Mouse (Mus musculus): ENCODE measurements around the gene Bend5. TPM values are rescaled to one million over a fixed set of nuclear protein-coding genes. Genes with fewer than 3 reads are reported as not detected.

The Bend5 gene
- total and polyA plus RNA-seq, 2 experiments from 2014 or later, result 7.9 to 13.8 TPM

DNA sequence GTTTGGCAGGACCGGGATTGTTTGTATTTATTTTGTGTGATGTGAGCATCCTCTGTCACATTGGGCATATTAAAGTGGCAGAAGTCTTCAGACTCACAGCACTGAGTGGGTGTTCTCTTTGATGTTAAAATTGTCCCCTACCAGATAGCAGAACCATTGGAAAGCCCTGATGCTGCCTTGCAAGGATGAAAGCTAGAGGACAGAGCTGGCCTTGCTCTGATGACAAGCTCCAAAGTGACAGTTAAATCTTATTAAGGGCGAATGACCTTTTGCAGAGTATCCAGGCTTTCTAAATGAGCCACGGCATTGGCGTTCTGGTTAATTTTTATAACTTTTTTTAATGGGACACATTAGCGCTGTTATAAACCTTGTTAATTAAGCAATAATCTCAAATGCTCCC lies 42.8 kb downstream of the Bend5 start:
- DNase-seq (ENCODE audit: low spot score), result no peak
- TF ChIP-seq EP300 (IDR thresholded peaks at IDR 0.05; ENCODE audit: low read depth), result no peak
- TF ChIP-seq CTCF (IDR thresholded peaks at IDR 0.05; ENCODE audit: low read depth), result no peak
- Histone ChIP-seq H3K9ac (replicated peaks; ENCODE audit: low read depth, low read length) (no peak overlapping the region), H3K4me2 (ENCODE audit: low read depth, low read length) (no peak overlapping the region), H3K27me3 (ENCODE audit: control insufficient read depth, insufficient read depth, low read length) (no peaks in the 10 kb centered on the region), H3K4me3 (ENCODE audit: low read depth, low read length) (no peak overlapping the region), H3K9me3 (replicated peaks; ENCODE audit: control insufficient read depth, low read length) (no peaks in the 10 kb centered on the region), H3K4me1 (ENCODE audit: control insufficient read depth, insufficient read depth) (no peaks in the 10 kb centered on the region), H3K27ac (ENCODE audit: low read depth) (no peak overlapping the region), H3K36me3 (replicated peaks; ENCODE audit: control insufficient read depth, insufficient read depth, low read length) (peaks cover 36% of the 10 kb centered on the region)
- ATAC-seq (ENCODE audit: insufficient read depth, low read depth), result no peak
- 69% methylated on average over 5 of the region's 5 CpGs for WGBS

DNA sequence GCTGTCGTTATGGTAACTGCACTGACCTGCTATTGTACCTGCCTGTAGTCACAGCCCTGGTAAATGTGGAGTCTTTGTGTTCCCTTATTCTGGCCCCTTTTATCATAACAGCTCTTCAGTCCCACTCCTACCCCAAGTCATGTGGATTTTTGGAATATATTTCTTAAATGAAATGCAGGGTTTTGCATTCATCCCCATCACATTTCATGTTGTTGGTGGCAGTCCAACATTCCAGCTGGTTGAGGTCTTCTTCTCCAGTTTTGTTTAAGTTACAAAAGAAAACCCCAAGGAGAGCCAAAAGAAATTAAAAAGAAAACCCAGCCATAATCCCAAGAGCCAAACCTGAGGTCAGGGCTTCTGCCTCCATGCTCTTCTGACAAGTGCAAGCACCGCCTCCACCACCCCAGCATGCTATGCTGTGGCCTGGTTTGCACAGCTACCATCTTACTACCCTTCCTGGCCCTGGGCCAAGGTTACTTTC lies 52.5 kb downstream of the Bend5 start:
- Histone ChIP-seq H3K4me1 (ENCODE audit: control insufficient read depth, insufficient read depth) (no peaks in the 10 kb centered on the region), H3K4me2 (ENCODE audit: low read depth, low read length) (no peak overlapping the region), H3K36me3 (replicated peaks; ENCODE audit: control insufficient read depth, insufficient read depth, low read length) (no peaks in the 10 kb centered on the region), H3K27ac (ENCODE audit: low read depth) (no peak overlapping the region), H3K9me3 (replicated peaks; ENCODE audit: control insufficient read depth, low read length) (no peaks in the 10 kb centered on the region), H3K27me3 (ENCODE audit: control insufficient read depth, insufficient read depth, low read length) (no peaks in the 10 kb centered on the region), H3K9ac (replicated peaks; ENCODE audit: low read depth, low read length) (no peak overlapping the region), H3K4me3 (ENCODE audit: low read depth, low read length) (no peak overlapping the region)
- DNase-seq (ENCODE audit: low spot score) (no peak), ATAC-seq (ENCODE audit: insufficient read depth, low read depth) (no peak)
- WGBS, result 58% methylated on average over 2 of the region's 2 CpGs
- no peak for TF ChIP-seq EP300 (IDR thresholded peaks at IDR 0.05; ENCODE audit: low read depth)
- no peak for TF ChIP-seq CTCF (IDR thresholded peaks at IDR 0.05; ENCODE audit: low read depth)

DNA sequence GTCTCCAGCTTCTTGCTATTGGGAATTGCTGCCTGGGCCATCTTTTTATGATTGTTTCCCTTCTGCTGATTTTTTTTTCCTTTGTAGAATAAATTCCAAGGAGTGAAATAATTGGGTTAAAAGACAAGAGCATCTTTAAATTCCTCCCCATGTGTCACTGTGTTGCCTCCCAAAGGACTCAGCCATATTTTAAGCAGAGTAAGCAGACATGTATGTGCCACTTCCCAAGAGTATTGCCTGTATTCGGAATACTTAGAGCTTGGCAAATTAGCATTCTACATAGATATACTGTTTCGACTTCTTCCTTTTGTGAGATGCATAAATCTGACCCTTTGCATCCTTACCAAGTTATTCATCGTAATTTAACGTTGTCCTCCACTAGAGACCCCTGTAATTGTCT lies 53.0 kb downstream of the Bend5 start:
- H3K27ac ChIP-seq (ENCODE audit: low read depth), result no peak overlapping the region
- ATAC-seq (ENCODE audit: insufficient read depth, low read depth) (no peak), DNase-seq (ENCODE audit: low spot score) (no peak)
- H3K27me3 ChIP-seq (ENCODE audit: control insufficient read depth, insufficient read depth, low read length), result no peaks in the 10 kb centered on the region
- TF ChIP-seq CTCF (IDR thresholded peaks at IDR 0.05; ENCODE audit: low read depth), result no peak
- TF ChIP-seq EP300 (IDR thresholded peaks at IDR 0.05; ENCODE audit: low read depth), result no peak
- H3K36me3 ChIP-seq (replicated peaks; ENCODE audit: control insufficient read depth, insufficient read depth, low read length), result no peaks in the 10 kb centered on the region
- 80% methylated on average over 4 of the region's 4 CpGs for WGBS
- no peak overlapping the region for H3K9ac ChIP-seq (replicated peaks; ENCODE audit: low read depth, low read length)
- H3K9me3 ChIP-seq (replicated peaks; ENCODE audit: control insufficient read depth, low read length), result no peaks in the 10 kb centered on the region
- no peak overlapping the region for H3K4me2 ChIP-seq (ENCODE audit: low read depth, low read length)
- no peaks in the 10 kb centered on the region for H3K4me1 ChIP-seq (ENCODE audit: control insufficient read depth, insufficient read depth)
- H3K4me3 ChIP-seq (ENCODE audit: low read depth, low read length), result no peak overlapping the region

DNA sequence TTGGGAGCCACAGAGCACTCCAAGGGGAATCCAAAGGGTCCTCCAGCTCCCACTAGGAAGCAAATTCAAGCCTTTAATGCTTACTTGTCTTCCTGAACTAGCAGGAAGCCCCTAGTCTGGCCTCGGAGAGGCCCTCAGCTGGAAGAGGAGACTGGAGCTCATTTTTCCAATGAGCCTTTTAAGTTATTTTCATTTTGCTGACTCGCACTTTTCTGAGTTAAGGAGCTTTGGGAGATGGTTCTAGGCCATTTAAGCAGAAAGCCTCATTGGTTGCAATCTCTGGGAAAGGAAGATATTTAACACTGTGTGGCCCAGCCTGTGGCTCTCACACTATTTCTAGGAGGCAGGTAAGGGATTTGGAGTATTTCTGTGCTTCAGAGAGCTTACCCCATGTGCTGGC lies 55.0 kb downstream of the Bend5 start:
- WGBS, result 71% methylated on average over 2 of the region's 2 CpGs
- H3K4me2 ChIP-seq (ENCODE audit: low read depth, low read length), result no peak overlapping the region

DNA sequence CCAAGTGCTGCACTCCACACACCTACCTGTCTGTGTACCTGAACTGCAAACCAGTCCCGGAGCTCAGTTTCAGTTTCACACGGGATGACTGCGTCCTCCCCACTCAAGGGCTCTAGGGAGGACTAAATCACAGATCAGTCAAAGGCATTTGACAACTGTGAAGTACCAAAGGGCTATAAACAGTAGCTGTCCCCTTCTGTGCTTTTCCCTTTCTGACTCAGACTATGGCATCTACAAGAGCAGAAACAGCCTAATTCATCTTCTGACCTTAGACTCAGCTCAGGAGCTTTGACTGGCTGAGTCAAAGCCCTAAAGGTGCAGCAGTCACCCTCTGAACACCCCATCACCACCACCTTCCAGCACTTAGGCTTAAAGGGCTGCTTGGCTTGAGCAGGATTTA lies 56.9 kb downstream of the Bend5 start:
- DNase-seq (ENCODE audit: low spot score), result no peak

More for the DNA sequence above, 55.0 kb downstream of the Bend5 start:
- no peak for ATAC-seq (ENCODE audit: insufficient read depth, low read depth)
- Histone ChIP-seq H3K9me3 (replicated peaks; ENCODE audit: control insufficient read depth, low read length) (no peaks in the 10 kb centered on the region), H3K4me3 (ENCODE audit: low read depth, low read length) (no peak overlapping the region), H3K27me3 (ENCODE audit: control insufficient read depth, insufficient read depth, low read length) (no peaks in the 10 kb centered on the region), H3K4me1 (ENCODE audit: control insufficient read depth, insufficient read depth) (no peaks in the 10 kb centered on the region), H3K9ac (replicated peaks; ENCODE audit: low read depth, low read length) (no peak overlapping the region), H3K27ac (ENCODE audit: low read depth) (no peak overlapping the region), H3K36me3 (replicated peaks; ENCODE audit: control insufficient read depth, insufficient read depth, low read length) (no peaks in the 10 kb centered on the region)
- TF ChIP-seq EP300 (IDR thresholded peaks at IDR 0.05; ENCODE audit: low read depth), result no peak
- no peak for TF ChIP-seq CTCF (IDR thresholded peaks at IDR 0.05; ENCODE audit: low read depth)
- no peak for DNase-seq (ENCODE audit: low spot score)

DNA sequence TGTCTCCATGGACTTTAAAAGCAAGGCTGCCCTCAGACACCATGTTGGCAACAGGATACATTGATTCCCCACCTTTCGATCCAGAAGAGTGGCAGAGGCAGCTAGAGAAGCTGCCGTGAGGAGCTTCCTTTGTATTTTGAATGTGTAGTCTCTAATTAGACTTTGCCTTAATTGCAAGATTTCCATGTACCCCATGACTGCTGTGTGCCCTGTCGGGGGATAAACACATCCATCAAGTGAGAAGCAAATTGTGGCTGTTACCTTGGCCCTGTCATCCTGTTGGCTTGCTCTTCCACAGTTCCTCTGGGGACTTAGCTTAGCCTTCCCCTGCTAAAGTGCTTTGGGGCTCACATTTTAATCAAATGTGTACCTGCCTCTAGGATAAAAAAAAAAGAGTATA lies 57.7 kb downstream of the Bend5 start:
- no peak overlapping the region for H3K4me3 ChIP-seq (ENCODE audit: low read depth, low read length)
- ATAC-seq (ENCODE audit: insufficient read depth, low read depth), result no peak
- H3K9ac ChIP-seq (replicated peaks; ENCODE audit: low read depth, low read length), result no peak overlapping the region
- no peaks in the 10 kb centered on the region for H3K36me3 ChIP-seq (replicated peaks; ENCODE audit: control insufficient read depth, insufficient read depth, low read length)
- no peaks in the 10 kb centered on the region for H3K9me3 ChIP-seq (replicated peaks; ENCODE audit: control insufficient read depth, low read length)
- 81% methylated on average over 3 of the region's 3 CpGs for WGBS
- no peaks in the 10 kb centered on the region for H3K27me3 ChIP-seq (ENCODE audit: control insufficient read depth, insufficient read depth, low read length)
- H3K27ac ChIP-seq (ENCODE audit: low read depth), result no peak overlapping the region
- DNase-seq (ENCODE audit: low spot score), result no peak
- no peak for TF ChIP-seq CTCF (IDR thresholded peaks at IDR 0.05; ENCODE audit: low read depth)
- no peak for TF ChIP-seq EP300 (IDR thresholded peaks at IDR 0.05; ENCODE audit: low read depth)
- H3K4me1 ChIP-seq (ENCODE audit: control insufficient read depth, insufficient read depth), result no peaks in the 10 kb centered on the region
- no peak overlapping the region for H3K4me2 ChIP-seq (ENCODE audit: low read depth, low read length)

More for the DNA sequence above, 56.9 kb downstream of the Bend5 start:
- H3K27me3 ChIP-seq (ENCODE audit: control insufficient read depth, insufficient read depth, low read length), result no peaks in the 10 kb centered on the region
- H3K9me3 ChIP-seq (replicated peaks; ENCODE audit: control insufficient read depth, low read length), result no peaks in the 10 kb centered on the region
- H3K4me1 ChIP-seq (ENCODE audit: control insufficient read depth, insufficient read depth), result no peaks in the 10 kb centered on the region
- no peak overlapping the region for H3K27ac ChIP-seq (ENCODE audit: low read depth)
- no peak overlapping the region for H3K4me3 ChIP-seq (ENCODE audit: low read depth, low read length)
- no peak for ATAC-seq (ENCODE audit: insufficient read depth, low read depth)
- H3K9ac ChIP-seq (replicated peaks; ENCODE audit: low read depth, low read length), result no peak overlapping the region
- no peak overlapping the region for H3K4me2 ChIP-seq (ENCODE audit: low read depth, low read length)
- no peaks in the 10 kb centered on the region for H3K36me3 ChIP-seq (replicated peaks; ENCODE audit: control insufficient read depth, insufficient read depth, low read length)
- 61% methylated on average over 3 of the region's 3 CpGs for WGBS
- TF ChIP-seq CTCF (IDR thresholded peaks at IDR 0.05; ENCODE audit: low read depth), result no peak
- no peak for TF ChIP-seq EP300 (IDR thresholded peaks at IDR 0.05; ENCODE audit: low read depth)

Data from heart, postnatal 0 days (tissue).